Mouse (Mus musculus) heart, postnatal 25 days (tissue): ENCODE data around the gene Mup2. TPM values are rescaled to one million over a fixed set of nuclear protein-coding genes. Genes with fewer than 3 reads are reported as not detected.
"Not testable (repeated sequence)": the region's sequence is repeated elsewhere in the genome, so short reads cannot be mapped to it uniquely, and the experiment has no call there.

ENCODE experiments used
- DNase-seq: peaks from one replicate; pipeline ENCODE4 v3.0.0; 2022; ENCODE audit warnings: low spot score
- intact Hi-C: fragments of 180-260 bp; cut with DNase I; formaldehyde crosslinking; loops from one replicate; pipeline ENCODE4 v1.15.1; 2025
- total RNA-seq, 2 experiments: library from RNA; stranded (reverse); gene quantifications; 2 replicates each; pipeline ENCODE4 v1.2.3; 2021

The Mup2 gene
- not detected for total RNA-seq

DNA sequence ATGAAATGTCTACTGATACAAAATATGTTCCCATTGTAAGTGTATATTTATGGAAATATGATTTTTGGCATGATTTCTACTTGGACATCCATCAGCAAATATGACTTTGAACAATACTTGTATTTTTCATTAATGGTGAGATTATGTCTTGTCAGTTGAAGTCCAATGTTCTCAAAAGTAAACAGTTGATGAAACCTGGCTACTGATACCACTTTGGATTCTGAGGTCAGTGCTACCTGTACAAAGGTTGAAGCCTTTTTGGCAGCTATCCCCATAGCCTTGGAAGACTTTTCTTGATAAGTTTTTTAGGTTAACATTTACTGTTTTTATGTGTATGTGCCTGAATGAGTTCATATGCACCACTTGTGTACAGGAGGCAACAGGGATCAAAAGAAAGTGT, at the start of gene Mup2:
Gene Mup2 (minus strand): TSS at position 101 of the 400 bp plus-strand sequence.
- DNase-seq, intact Hi-C loops: not testable (repeated sequence)

Other genes with a start within 250 kb of the Mup2 start
- gene Slc46a2, start 239.2 kb downstream of the Mup2 start, total RNA-seq, result under 1 TPM; 0.44 to 0.48 TPM
- gene Mup4, start 193.6 kb downstream of the Mup2 start, total RNA-seq, result not detected
- not detected for gene Mup6, start 190.0 kb downstream of the Mup2 start, total RNA-seq
- gene Mup7, start 83.8 kb downstream of the Mup2 start, total RNA-seq, result not detected
- not detected for gene Mup8, start 68.3 kb upstream of the Mup2 start, total RNA-seq